Mouse (Mus musculus) central nervous system, embryonic 11.5 days (tissue): ENCODE data around the gene Hnf4a. TPM values are rescaled to one million over a fixed set of nuclear protein-coding genes. Genes with fewer than 3 reads are reported as not detected.

Experiments
- polyA plus RNA-seq: library from polyadenylated mRNA; depleted of rRNA; stranded (reverse); fragments of >200 nt; gene quantifications from 2 replicates; pipeline ENCODE4 v1.2.3, GENCODE M21; 2012; rRNA removed

Gene Hnf4a
- 1.2 and 1.7 TPM in 2 replicates for polyA plus RNA-seq

DNA sequence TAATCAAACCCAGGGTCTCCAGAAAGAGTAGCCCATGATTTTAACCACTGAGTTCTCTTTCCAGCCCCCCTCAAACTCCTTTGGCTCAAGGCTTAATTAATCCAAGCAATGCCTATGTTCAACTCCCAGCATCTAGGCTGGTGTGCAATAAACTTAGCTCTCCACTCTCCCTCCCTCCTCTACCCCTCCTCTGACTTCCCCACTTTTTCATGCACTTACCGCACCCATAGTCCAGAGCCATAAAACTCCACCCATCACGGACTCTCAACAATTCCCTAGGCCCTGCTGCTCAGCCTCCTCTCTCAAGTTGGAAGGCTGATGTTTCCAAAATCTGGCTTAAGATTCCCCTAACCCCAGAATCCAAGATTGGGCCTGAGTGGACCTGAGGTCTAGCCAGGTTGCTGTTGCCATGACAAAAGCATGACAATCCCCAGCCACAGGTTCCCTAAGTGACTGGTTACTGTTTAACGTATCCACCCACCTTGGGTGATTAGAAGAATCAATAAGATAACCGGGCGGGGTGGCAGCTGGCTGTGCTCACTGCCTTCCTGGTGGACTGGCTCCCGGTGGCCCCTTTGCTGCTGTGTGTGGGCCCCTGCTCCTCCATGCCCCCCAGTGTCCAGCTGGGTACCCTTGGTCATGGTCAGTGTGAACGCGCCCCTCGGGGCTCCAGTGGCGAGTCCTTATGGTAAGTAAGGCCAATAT is at the start of gene Hnf4a:
Gene Hnf4a (plus strand): TSS at position 509 of the 705 bp plus-strand sequence.

DNA sequence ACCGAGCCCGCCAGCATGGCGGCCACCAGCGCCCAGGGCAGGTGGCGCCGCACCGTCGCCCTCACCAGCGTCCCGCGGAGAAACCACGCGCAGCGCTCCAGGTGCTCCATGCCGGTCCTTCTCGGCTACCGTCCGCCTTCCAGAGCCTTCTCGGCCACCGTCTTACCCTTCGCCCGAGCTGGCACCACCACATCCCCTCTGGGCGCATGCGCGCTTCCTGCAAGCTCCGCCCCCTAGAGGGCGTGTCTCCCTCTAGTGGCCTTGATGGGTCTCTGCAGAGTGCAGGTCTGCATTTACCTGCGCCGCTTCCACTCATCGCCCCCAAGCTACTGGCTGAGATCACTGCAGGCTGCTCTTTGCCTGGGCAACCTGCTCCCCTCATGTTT is 34.1 kb upstream of the Hnf4a start, which contains the start of gene Fitm2:
Gene Fitm2 (minus strand): TSS at position 164 of the 386 bp plus-strand sequence.

DNA sequence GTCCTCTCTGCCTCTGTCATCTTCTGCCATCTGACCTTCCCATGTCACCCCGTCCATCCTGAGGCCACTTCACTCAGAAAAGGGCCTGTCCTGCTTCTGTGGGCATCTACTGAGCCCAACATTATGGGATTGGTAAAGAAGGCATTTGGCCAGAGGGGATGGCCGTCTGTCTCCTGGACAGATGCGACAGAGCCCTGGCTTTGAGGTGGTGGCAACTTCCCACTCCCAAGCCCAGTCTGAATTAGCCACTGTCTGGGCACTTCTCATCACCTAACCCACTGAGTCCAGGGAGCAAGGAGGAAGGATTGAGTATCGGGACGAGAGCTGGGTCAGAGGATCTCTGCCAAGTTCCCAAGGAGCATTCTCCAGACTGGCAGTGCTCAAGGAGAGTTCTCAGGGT is 14.6 kb upstream of the Hnf4a start, which contains the start of gene R3hdml:
Gene R3hdml (plus strand): TSS at position 301 of the 400 bp plus-strand sequence.

DNA sequence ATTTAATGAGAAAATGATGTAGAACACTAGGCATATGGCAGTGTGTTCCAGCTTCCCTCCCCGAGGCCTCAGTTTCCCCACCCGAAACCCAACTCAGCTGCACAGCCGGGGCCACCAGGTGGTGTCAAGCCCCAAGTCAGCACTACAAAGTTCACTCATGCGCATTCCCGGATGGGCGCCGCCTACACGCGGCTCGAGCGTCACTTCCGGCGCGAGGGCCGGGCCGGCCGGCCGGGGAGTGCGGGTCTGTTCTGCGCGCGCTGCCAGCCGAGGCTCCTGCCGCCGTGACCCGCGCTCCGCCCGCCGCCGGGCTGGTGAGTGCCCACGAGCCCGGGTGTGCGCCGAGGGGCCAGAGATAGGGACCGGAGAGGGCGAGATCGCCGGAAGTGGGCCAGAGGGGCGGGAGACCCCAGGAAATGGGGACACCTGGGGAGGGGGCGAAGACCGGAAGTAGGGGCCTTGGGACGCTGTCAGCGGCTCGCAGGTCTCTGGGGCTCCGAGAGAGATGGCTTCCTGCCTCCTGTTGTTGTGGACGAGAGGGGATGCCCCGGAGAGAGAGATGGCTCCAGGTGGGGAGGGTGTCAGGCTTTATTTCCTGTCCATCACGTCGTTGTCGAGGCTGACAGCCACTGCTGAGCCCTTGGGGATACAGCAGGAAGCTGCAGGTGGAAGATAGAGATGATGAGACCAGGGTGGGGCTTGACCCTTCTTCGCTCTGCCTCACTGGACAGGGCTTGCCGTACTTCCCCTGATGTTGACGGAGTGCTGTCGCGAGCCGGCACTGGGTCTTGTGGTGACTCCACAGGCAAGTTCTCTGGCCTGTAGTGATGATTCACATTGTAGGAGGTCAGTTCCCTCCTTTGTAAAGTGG is 95.7 kb downstream of the Hnf4a start, which contains the start of gene Ttpal:
Gene Ttpal (plus strand): TSS at position 214 of the 871 bp plus-strand sequence.

Other genes with a start within 250 kb of the Hnf4a start
- gene Jph2, start 108.8 kb upstream of the Hnf4a start, polyA plus RNA-seq = 1.7 and 3.6 TPM in 2 replicates
- 19.1 and 40.1 TPM in 2 replicates for gene Oser1, start 82.1 kb upstream of the Hnf4a start, polyA plus RNA-seq
- 31.5 and 66.1 TPM in 2 replicates for gene Gdap1l1, start 68.3 kb upstream of the Hnf4a start, polyA plus RNA-seq
- 5.9 and 6.2 TPM in 2 replicates for gene Fitm2, start 34.2 kb upstream of the Hnf4a start, polyA plus RNA-seq
- gene R3hdml, start 14.5 kb upstream of the Hnf4a start, polyA plus RNA-seq = 0.09 TPM in 1 of 2 replicates, not detected in the other
- gene Ttpal, start 95.5 kb downstream of the Hnf4a start, polyA plus RNA-seq = 21.3 and 24.9 TPM in 2 replicates
- 47.5 and 90.8 TPM in 2 replicates for gene Serinc3, start 138.3 kb downstream of the Hnf4a start, polyA plus RNA-seq
- gene Pkig, start 151.6 kb downstream of the Hnf4a start, polyA plus RNA-seq = 76.3 and 88.1 TPM in 2 replicates
- gene Ada, start 243.4 kb downstream of the Hnf4a start, polyA plus RNA-seq = 4.8 and 6.0 TPM in 2 replicates